In genomic region chr19:41655089-41655783, GRCm38 (mm10) we compare ENCODE assay signal across 9 mouse cellular contexts.
DNase-seq lines count a peak whose midpoint lies in the region; ATAC-seq lines count a peak whose summit lies in the region.
"Had no signal": no experiment of that assay in that cellular context is flagged by ENCODE, and none has a peak within 500 bp of the region (broad histone marks: within the 10 kb centered on the region; RNA-seq: fewer than 3 reads in every experiment).

No protein-coding gene starts in this region.

- H3K27ac ChIP-seq in hindbrain, embryonic 14.5 days, result peak overlapping the region; percentile 0; the same call in 1 of the 2 replicates
- H3K27ac ChIP-seq in midbrain, embryonic 13.5 days, result peak overlapping the region; percentile 76
- H3K27ac ChIP-seq: liver, embryonic 13.5 days had no signal

- H3K4me1 ChIP-seq in hindbrain, embryonic 14.5 days (replicated peaks; ENCODE audit: control insufficient read depth, insufficient read depth, low read length), result peaks cover 55% of the 10 kb centered on the region
- H3K4me1 ChIP-seq in midbrain, embryonic 13.5 days (replicated peaks), result peaks cover 83% of the 10 kb centered on the region
- H3K4me1 ChIP-seq: liver, embryonic 13.5 days had no signal

- H3K4me2 ChIP-seq in hindbrain, embryonic 14.5 days (replicated peaks), result no peak overlapping the region; the same call in 1 of the 2 replicates
- H3K4me2 ChIP-seq in midbrain, embryonic 13.5 days (replicated peaks), result peak overlapping the region; percentile 25; the same call in 1 of the 2 replicates
- H3K4me2 ChIP-seq: liver, embryonic 13.5 days had no signal

- H3K9me3 ChIP-seq in hindbrain, embryonic 14.5 days (ENCODE audit: control insufficient read depth, low read length), result no peaks in the 10 kb centered on the region
- H3K9me3 ChIP-seq in midbrain, embryonic 13.5 days, result no peaks in the 10 kb centered on the region
- H3K9me3 ChIP-seq: liver, embryonic 13.5 days had no signal

- 0 out of 2 replicates have a peak overlapping the region, but pooled peaks have one; percentile 8 for H3K9ac ChIP-seq in hindbrain, embryonic 14.5 days
- peak overlapping the region; percentile 36; the same call in 1 of the 2 replicates for H3K9ac ChIP-seq in midbrain, embryonic 13.5 days (replicated peaks)
- H3K9ac ChIP-seq: liver, embryonic 13.5 days had no signal

- 0 out of 2 replicates have a peak, but pooled peaks have one; percentile 12 for ATAC-seq in hindbrain, embryonic 14.5 days (ENCODE audit: low FRiP score)
- peak; percentile 38 for ATAC-seq in midbrain, embryonic 13.5 days
- ATAC-seq in megakaryocyte-erythroid progenitor cell, adult 5-6 weeks (replicated peaks; ENCODE audit: low FRiP score, low TSS enrichment, poor library complexity, severe bottlenecking), result no peak

- WGBS in hindbrain, embryonic 14.5 days, result 8% methylated on average over 6 of the region's 6 CpGs
- WGBS in midbrain, embryonic 13.5 days, result 11% methylated on average over 6 of the region's 6 CpGs

- no peak overlapping the region for H3K4me3 ChIP-seq in hindbrain, embryonic 14.5 days (replicated peaks; ENCODE audit: low read length)
- H3K4me3 ChIP-seq in midbrain, embryonic 13.5 days (replicated peaks), result no peak overlapping the region
- H3K4me3 ChIP-seq: liver, embryonic 13.5 days had no signal

- DNase-seq in retina, embryonic 14.5 days (ENCODE audit: low spot score), result peak; percentile 38
- DNase-seq in retina, postnatal 1 day, result no peak
- no peak for DNase-seq in hindbrain, embryonic 14.5 days (ENCODE audit: low spot score)
- no peak for DNase-seq in cerebellum, adult 18-20 months
- DNase-seq in heart, adult 8-10 months (ENCODE audit: low spot score), result no peak
- DNase-seq in embryo, embryonic 9.5 days (ENCODE audit: extremely low spot score), result no peak

- no peaks in the 10 kb centered on the region; the same call in 1 of the 2 replicates for H3K27me3 ChIP-seq in hindbrain, embryonic 14.5 days (ENCODE audit: control insufficient read depth, insufficient read depth, low read length)
- peaks cover 37% of the 10 kb centered on the region for H3K27me3 ChIP-seq in midbrain, embryonic 13.5 days

- peaks cover 3% of the 10 kb centered on the region; the same call in 1 of the 2 replicates for H3K36me3 ChIP-seq in hindbrain, embryonic 14.5 days (replicated peaks; ENCODE audit: control insufficient read depth, insufficient read depth)
- no peaks in the 10 kb centered on the region for H3K36me3 ChIP-seq in midbrain, embryonic 13.5 days
- H3K36me3 ChIP-seq: liver, embryonic 13.5 days had no signal
